Mouse (Mus musculus): ENCODE data around the gene Ttc22.

Ttc22 gene

DNA sequence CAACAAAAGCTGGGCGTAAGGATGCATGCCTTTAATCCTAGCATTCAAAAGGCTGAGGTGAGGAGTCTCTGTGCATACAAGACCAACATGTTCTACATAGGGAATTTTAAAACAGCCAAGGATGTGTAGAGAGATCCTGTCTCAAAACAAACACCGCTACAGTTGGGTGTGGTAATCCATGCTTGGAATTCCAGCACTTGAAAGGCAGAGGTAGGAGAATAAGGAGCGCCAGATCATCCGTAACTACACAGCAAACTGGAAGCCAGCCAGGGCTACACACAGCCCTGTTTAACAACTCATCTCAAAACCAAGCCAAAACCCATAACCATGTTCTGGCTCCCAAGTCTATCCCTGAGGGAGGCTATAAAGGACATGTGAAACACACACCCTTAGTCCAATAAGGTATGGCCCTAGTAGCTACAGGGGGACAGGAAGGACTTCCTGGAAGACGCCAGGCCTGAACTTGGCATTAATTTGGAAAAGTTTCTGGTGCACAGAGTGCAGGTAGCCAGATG is 41.8 kb downstream of the Ttc22 start:
- no peak for DNase-seq (ENCODE audit: inconsistent ontology term)

DNA sequence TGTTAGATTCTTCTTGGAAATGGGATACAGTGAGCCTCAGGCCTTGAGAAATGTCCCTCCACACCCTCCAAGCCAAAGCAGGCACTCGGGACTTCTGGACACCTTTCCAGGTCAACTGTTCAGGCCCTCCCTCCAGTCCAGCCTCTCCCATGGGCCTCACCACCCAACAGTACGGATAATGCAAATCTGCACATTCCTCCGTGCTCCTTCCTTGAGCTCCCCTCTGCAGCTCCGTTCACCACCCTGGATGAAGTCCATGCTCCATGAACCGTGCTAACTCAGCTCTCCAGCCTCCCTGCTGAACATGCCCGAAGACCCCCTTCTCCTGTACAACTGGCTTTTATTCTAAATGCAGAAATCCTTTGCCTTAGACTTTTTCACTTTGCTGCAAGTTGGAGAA is 42.5 kb downstream of the Ttc22 start:
- DNase-seq (ENCODE audit: inconsistent ontology term) = no peak

DNA sequence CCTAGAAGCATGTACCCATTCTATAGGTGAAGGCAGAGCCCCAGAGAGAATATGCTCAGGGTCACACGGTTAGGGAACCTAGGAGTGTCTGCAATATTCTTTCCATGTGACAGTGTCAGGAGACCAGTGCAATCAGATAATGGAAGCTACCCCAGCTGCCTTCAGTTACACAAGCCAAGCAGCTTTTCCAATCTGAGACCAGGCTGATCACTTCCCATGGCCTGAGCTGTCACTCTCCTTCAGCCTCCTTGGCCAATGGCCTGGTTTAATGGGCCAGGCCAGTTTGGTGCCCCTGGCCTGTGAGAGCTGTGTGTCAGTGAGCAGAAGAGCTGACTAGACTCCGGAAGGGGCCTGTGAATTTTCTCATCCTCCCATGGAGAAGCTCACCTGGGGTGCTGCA is 43.0 kb downstream of the Ttc22 start:
- DNase-seq (ENCODE audit: inconsistent ontology term) = no peak

DNA sequence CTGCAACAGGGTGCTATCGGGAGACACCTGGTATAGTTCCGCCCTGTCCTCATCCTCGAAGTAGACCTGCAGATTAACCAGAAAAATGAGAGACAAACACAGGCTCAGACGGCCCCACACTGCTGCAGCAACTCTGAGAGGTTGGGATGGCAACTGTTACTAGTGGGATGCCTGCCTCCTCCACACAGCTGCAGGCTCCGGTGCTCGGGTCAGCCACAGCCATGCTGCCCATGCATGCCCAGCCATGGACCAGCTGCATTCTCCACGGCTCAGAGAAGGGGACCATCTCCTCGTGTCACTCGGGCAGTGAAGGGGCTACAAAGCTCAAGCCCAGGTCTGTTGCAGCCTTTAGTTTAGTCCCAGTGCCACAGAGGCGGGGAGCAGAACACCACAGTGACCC is 43.4 kb downstream of the Ttc22 start:
- no peak for DNase-seq (ENCODE audit: inconsistent ontology term)

DNA sequence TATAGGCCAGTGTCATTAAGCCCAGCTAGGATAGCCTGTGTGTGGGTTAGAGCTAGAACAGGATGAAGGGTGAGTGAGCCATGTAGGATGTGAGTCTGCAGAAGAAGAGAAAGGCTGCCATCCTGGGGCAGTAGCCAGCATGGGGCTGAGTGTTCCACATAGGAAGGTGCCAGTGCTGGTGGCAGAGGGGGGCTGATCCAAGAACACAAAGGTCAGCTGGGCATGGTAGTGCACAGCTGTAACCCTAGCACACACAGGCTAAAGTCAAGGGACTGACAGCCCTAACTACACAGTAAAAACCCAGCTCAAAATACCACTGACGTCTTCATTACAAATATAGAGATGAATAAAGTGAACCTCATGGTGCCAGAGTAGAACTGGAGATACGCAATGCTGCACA is 44.3 kb downstream of the Ttc22 start:
- no peak for DNase-seq (ENCODE audit: inconsistent ontology term)

DNA sequence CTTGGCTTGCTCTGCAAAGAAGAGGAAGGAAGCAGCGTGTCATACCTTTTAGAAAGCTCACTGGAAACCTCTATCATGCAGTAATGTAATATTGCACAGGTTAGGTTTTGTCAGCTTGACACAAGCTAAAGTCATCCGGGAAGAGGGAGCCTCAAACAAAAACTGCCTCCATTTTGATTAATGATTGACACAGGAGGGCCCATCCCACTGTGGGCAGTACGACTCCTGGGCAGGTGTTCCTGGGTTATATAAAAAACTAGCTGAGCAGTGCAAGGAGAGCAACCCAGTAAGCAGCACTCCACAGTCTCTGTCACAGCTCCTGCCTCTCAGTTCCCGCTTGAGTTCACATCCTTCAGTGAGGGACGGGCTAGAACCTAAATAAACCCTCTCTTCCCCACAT is 54.5 kb downstream of the Ttc22 start:
- no peak for DNase-seq (ENCODE audit: inconsistent ontology term)

DNA sequence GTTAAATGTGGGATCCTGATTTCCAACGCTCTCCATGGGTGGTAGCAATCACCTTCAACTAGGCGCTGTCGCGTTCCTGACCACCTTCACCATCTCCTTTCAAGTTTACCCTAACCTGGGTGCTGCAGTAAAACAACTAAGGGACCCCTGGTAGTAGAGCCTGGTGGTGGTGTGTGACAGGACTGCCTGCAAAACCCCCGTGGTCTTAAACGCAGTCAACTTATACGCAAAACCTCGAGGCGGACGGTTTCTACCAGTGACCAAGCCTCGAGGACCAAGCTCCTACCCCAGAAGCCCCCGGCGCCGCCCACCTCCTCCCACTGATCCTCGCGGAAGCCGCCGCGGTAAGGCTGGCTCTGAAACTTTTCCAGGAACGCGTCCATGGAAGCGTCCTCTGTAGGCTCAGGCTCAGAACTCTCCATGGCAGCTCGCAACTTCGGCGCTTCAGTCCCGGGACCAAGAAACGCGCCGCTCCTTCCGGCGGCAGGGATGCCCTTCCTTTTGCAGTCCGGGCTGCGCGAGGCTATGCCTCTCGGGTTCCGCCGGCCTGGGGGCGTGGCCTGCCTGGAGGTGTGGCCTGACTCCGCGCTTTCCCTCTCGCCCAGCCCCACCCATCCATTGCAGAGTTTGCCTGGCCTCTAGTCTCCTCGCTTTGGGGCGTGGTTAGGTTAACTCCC is 56.3 kb downstream of the Ttc22 start, which contains the start of gene Ttc4:
TSS of gene Ttc4 (minus strand) at position 503 of the 677 bp plus-strand sequence.
- DNase-seq (ENCODE audit: inconsistent ontology term) = peak; percentile 95

DNA sequence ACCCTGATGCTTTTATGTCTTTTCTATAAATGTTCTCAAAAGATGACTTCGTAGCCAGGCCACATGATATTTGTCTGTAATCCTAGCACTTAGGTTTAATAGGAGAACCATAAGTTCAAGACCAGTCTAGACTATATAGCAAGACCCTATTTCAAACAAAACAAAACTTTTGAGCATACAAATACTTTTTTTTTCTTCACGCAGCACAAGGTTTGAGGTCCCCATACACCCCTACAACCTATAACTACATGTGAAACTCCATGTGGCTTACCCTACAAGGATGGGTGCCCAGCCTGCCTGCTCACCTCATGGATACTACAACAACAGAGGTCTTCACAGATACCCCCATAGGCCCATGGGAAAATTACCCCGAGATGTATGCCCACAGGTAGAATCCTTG is 56.9 kb downstream of the Ttc22 start:
- no peak for DNase-seq (ENCODE audit: inconsistent ontology term)

DNA sequence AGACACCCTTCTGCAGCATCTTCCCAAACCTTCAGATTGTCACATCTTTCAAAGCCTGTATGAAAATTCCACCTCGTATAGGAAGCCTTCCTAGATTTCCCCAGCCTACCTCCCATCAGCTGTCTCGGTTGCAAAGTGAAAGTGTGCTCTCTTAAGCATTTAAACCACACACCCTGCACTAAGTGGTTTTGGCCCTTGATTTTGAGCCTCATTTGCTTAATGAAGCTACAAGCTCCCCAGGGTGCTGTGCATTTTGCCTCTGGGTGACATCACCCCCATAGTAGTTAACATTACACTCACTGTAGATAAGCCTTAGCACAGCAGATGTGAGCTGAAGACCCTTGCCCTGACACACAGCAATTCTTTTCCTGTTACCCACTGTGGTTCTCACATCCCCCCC is 58.7 kb downstream of the Ttc22 start:
- no peak for DNase-seq (ENCODE audit: inconsistent ontology term)

DNA sequence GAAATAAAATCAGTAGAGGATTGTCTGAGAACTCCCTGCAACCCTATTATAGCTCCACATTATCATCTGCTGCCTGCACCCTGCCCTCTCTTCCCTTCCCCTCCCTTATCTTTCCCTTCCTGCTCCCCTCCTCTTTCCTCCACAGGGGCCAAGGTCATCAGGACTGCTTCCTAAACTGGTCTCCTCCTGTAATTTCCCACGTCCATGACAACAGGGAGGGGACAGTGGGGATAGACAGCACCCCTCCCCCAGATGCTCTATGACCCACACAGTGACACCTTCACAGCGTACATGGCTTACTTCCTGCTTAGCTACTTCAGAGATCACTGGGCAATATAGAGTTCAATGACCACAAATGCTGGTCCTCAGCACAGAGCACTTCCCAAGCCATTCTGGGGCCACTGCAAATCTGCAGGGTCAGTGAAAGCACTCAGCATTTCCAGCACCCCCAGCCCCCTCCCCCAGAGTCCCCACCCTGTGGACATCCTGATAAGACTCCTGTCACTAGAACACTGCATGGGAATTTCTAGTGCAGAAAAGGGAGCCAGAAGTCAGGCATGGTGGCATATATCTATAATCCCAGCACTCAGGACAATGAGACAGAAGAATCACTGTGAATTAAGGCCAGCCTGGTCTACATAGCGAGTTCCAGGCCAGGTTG is 66.5 kb downstream of the Ttc22 start:
- DNase-seq (ENCODE audit: inconsistent ontology term) = no peak

Measured in Muller cell, postnatal 12 days (primary cell).